Mouse (Mus musculus) skeletal muscle tissue, adult 2 months (tissue): ENCODE data around the gene Gm12169.
"Not testable (repeated sequence)": the region's sequence is repeated elsewhere in the genome, so short reads cannot be mapped to it uniquely, and the experiment has no call there.

ENCODE experiments used
- DNase-seq: peaks from one replicate; pipeline ENCODE4 v3.0.0-alpha.2; 2012; ENCODE audit warnings: low read depth, low spot score

Gm12169 gene

DNA sequence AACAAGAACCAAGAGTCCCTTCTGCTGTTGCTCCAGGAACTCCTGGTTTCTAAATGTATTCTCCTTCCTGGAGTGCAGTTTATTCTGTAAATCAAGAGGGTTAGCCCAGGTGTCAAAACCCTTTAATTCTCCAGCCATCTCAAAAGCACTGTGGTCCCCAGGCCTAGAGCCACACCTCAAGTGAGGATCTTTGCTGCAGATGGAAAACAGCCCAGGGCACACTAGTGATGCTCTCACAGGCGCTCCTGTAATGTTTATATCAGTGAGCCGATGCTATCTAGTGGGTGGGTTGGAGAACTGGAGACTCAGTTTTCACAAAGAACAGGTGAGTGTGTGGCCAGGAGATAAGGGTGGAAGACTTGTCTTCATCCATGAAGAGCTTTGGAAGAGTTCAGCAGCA lies at the start of gene Gm12169:
TSS of gene Gm12169 (plus strand) at position 301 of the 400 bp plus-strand sequence.
- DNase-seq = no peak

- no peak for DNase-seq
These were observed 49.8 kb upstream of the Gm12169 start for GRCm38 (mm10) chr11:46474220-46474619.

DNA sequence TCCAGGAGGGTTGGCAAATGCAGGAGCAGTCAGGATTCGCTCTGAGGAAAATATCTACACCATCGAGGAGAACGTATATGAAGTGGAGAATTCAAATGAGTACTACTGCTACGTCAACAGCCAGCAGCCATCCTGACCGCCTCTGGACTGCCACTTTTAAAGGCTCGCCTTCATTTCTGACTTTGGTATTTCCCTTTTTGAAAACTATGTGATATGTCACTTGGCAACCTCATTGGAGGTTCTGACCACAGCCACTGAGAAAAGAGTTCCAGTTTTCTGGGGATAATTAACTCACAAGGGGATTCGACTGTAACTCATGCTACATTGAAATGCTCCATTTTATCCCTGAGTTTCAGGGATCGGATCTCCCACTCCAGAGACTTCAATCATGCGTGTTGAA lies 44.7 kb upstream of the Gm12169 start:
- DNase-seq = no peak

GRCm38 (mm10) chr11:46480517-46480916 lies 43.5 kb upstream of the Gm12169 start:
- peak; percentile 16 for DNase-seq

- DNase-seq = no peak
These were observed 35.8 kb upstream of the Gm12169 start for GRCm38 (mm10) chr11:46488231-46488630.

DNA sequence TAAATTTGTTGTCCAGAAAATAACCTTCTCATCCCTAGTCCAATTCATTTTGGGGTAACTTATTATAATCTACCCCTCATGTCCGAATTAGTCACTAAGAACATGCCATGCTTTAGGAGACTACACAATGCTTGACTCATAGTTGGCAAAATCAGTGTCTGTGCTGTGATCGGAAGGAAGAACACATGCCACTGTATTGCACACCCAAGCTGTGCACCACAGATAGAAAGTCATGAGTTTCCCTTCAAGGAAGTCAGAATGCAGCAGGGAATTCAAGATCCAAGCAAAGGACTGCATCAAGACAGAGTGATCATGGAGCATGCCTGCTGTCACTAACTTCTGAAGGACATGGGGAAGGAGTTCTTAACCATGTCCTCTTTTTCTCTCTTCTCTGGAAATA lies 35.4 kb upstream of the Gm12169 start:
- no peak for DNase-seq

GRCm38 (mm10) chr11:46507146-46507545 lies 16.9 kb upstream of the Gm12169 start:
- DNase-seq = no peak

- DNase-seq = no peak
These were observed 14.1 kb upstream of the Gm12169 start for GRCm38 (mm10) chr11:46509900-46510299.

DNA sequence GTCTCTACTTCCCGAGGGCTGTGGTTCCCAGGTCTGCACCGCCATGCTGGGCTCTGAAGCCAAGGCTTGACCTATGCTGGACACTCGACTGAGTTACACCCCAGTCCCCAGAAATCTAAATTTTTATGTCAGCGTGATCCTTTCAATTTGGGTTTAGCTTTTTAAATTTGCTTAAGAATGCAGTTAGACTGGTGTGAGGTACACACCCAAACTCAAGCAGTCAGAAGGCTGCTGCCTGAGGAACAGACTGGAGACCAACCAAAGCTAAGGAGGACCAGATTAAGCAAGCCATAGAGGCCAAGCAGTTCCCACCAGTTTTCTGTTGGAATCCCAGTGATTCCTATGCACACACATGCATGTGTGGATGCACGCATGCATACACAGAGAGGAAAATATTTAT lies 2.7 kb upstream of the Gm12169 start:
- DNase-seq = not testable (repeated sequence)

- no peak for DNase-seq
These were observed 1.3 kb upstream of the Gm12169 start for GRCm38 (mm10) chr11:46522719-46523118.

GRCm38 (mm10) chr11:46530149-46530548 lies 6.1 kb downstream of the Gm12169 start:
- no peak for DNase-seq

- DNase-seq = no peak
These were observed 13.0 kb downstream of the Gm12169 start for GRCm38 (mm10) chr11:46536978-46537377.

- no peak for DNase-seq
These were observed 19.5 kb downstream of the Gm12169 start for GRCm38 (mm10) chr11:46543530-46543929.

- DNase-seq = no peak
These were observed 25.7 kb downstream of the Gm12169 start for GRCm38 (mm10) chr11:46549721-46550120.

DNA sequence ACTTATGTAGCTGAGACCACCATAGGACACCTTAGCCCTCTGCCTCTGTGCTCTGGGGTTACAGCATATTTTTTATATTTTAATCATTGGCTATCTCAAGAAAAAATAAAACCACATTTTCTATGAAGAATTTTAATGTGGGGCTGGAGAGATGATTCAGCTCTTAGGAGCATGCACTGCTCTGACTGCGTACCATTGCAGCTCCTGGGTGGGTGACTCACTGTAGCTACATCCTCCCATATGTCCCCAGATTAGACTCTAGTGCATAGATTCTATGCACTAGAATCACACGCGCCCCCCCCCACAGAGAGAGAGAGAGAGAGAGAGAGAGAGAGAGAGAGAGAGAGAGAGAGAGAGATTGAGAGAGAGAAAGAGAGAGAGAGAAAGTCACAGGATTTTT lies 28.7 kb downstream of the Gm12169 start:
- no peak for DNase-seq

GRCm38 (mm10) chr11:46561096-46561495 lies 37.1 kb downstream of the Gm12169 start:
- DNase-seq = no peak

DNA sequence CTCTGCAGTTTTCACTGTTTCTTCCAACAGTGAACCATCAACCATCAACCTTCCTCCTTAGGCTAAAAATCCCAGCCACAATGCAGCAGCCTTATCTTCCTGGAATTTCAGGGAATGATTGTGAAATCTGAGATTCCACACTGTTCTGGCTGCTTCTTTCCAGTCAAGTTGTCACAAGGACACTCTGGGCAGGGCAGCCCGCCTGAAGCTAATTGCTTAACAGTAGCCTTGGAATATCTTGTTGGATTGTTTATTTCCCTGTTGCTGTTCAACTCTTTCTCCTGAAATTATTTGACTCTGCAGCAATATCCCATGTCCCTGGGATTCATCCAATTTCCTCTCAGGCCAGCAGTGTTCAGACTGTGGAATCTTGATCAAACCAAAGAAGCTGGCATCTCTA lies 40.7 kb downstream of the Gm12169 start:
- DNase-seq = peak; percentile 7

DNA sequence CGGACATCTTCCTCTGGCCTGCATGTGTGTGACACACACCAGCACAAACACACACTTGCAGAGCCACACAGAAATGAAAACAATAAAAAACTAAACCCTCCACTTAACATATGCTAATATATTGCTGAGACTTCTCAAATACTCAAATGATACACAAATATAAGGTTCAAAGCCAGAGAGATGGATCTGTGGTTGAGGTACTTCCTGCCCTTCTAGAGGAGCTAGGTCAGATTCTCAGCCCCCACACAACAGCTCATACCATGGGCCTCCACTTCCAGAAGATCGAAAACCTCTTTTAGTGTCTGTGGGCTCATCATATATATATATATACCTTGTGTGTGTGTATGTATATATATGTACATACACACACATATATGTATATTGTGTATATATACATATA lies 42.0 kb downstream of the Gm12169 start:
- DNase-seq = no peak

DNA sequence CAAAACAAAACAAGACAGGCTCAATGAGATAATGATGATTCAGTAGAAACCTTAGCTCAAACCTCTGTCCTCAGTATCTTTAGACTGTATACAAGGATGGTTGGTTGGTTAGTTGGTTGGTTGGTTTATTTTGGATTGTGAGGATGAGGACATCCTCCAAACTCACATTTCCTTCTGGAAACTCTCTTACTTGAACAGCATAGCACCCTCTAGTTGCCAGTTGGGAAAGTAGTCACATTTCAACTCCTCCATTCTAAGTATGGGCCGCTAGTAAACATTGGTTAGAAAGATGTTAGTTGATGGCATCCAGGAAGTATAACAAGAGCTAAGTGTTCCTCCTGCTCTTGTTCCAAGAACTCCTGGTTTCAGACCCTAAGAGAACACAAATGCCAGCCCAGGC lies 45.1 kb downstream of the Gm12169 start:
- no peak for DNase-seq

GRCm38 (mm10) chr11:46571327-46571726 lies 47.3 kb downstream of the Gm12169 start, which contains the start of gene BC053393:
Gene BC053393 (plus strand): TSS chr11:46571536.
- no peak for DNase-seq

DNA sequence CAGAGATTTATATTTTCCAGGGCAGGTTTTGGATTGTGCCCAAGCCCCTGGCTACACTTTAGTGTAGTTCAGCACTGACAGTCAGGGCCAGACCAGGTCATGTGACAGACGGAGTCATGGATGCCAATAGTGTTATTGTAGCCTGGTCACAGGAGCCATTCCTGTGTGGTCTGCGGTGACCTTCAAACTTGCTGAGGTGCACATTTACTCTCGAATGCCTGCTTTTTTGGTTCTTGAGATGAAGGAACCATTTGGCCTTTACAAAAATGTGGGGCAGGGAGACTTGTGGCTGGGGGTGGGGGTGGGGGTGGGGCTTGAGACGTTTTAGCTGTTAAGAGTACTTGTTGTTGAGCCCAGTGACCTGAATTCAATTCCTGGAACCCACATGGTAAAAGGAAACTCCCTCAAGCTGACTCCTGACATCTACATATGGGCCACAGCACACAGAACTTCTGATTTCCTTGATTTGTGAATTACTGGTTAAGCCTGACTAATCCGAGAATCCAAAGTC lies 54.8 kb downstream of the Gm12169 start:
- peak; percentile 9 for DNase-seq

DNA sequence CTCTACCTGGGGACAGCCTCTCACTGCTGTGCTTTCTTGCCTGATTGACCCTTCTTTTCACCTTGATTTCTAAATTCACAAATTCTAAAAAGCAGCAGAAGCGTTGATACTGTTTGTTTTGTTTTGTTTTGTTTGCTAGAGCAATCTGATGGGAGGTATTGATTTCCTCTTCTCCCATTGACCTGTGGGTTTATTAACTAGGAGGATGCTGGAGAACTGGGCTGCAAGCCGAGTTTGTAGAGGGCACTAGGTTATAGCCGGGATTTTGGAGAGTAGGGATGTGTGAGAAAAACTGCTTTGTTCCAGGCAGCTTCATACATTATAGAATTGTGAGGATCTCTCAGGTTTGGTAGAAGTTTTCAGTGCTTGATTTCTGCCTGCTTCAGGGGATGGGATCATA lies 56.4 kb downstream of the Gm12169 start:
- DNase-seq = no peak

- no peak for DNase-seq
These were observed 58.7 kb downstream of the Gm12169 start for GRCm38 (mm10) chr11:46582741-46583140.
